Mouse (Mus musculus) limb, embryonic 14.5 days (tissue): Measurements from ENCODE around the gene Cdip1. TPM values are rescaled to one million over a fixed set of nuclear protein-coding genes. Genes with fewer than 3 reads are reported as not detected.

ENCODE experiments used
- ATAC-seq: fragments of 200-750 bp; cut with Nextera tagmentation; 2 replicates; pipeline ENCODE4 v1.8.0; 2017; ENCODE audit warnings: low read depth, moderate number of reproducible peaks, moderate TSS enrichment; ENCODE audit not compliant: low FRiP score
- DNase-seq: peaks from one replicate; pipeline ENCODE4 v3.0.0-alpha.2; 2015; ENCODE audit warnings: low spot score
- H3K27ac ChIP-seq: fragments of 300-500 bp; sonication (generic); replicated peaks from 2 replicates; pipeline ENCODE4 v1.5.1; 2014; ENCODE audit warnings: low read depth, mild to moderate bottlenecking, low read length, moderate library complexity, mixed read lengths
- H3K27me3 ChIP-seq: fragments of 300-500 bp; sonication (generic); 2 replicates; pipeline ENCODE4 v1.6.1; 2014; ENCODE audit warnings: low read length, mixed read lengths; ENCODE audit not compliant: control insufficient read depth, insufficient read depth
- H3K36me3 ChIP-seq: fragments of 300-500 bp; sonication (generic); 2 replicates; pipeline ENCODE4 v1.6.1; 2014; ENCODE audit warnings: mild to moderate bottlenecking, low read length, moderate library complexity, mixed read lengths; ENCODE audit not compliant: control insufficient read depth, insufficient read depth
- H3K4me1 ChIP-seq: fragments of 300-500 bp; sonication (generic); 2 replicates; pipeline ENCODE4 v1.6.1; 2014; ENCODE audit warnings: antibody characterized with exemption, low read length, mixed read lengths; ENCODE audit not compliant: control insufficient read depth, insufficient read depth
- H3K4me2 ChIP-seq: fragments of 300-500 bp; sonication (generic); replicated peaks from 2 replicates; pipeline ENCODE4 v1.6.1; 2014; ENCODE audit warnings: low read depth, mild to moderate bottlenecking, low read length, moderate library complexity; ENCODE audit not compliant: severe bottlenecking
- H3K4me3 ChIP-seq: fragments of 300-500 bp; sonication (generic); replicated peaks from 2 replicates; pipeline ENCODE4 v1.5.1; 2014; ENCODE audit warnings: low read length
- H3K9ac ChIP-seq: fragments of 300-500 bp; sonication (generic); 2 replicates; pipeline ENCODE4 v1.6.1; 2014; ENCODE audit warnings: mild to moderate bottlenecking, low read depth, low read length, moderate library complexity; ENCODE audit not compliant: severe bottlenecking
- H3K9me3 ChIP-seq: fragments of 300-500 bp; sonication (generic); 2 replicates; pipeline ENCODE4 v1.6.1; 2016; ENCODE audit warnings: low read length; ENCODE audit not compliant: control insufficient read depth
- POLR2A ChIP-seq: fragments of 200-500 bp; IDR thresholded peaks from 2 replicates; pipeline ENCODE4 v1.8.0; 2012; ENCODE audit warnings: inconsistent platforms, mild to moderate bottlenecking, moderate library complexity, borderline replicate concordance; ENCODE audit not compliant: insufficient read depth, insufficient read length; ENCODE audit errors: extremely low read depth
- WGBS: fragments of 180-500 bp; shearing (Covaris S2); extraction: QIAGEN DNeasy Blood & Tissue Kit; methylation state at CpG from one replicate; pipeline ENCODE4 v1.1.7; 2014; 5-methylcytosine and 5-hydroxymethylcytosine counted together
- polyA plus RNA-seq, 2 experiments: library from polyadenylated mRNA; depleted of rRNA in 1 of 2; stranded (reverse) in 1 of 2; unstranded in 1 of 2; fragments of >200 nt; fragmentation: Nextera tagmentation in 1 of 2; extraction: Ambion mirVana in 1 of 2; gene quantifications; 2 replicates each; pipeline versions ENCODE4 v1.2.1 to v1.2.3; 2012 to 2014

The Cdip1 gene
- polyA plus RNA-seq, 2 experiments, result 81.2 to 84.8 TPM

DNA sequence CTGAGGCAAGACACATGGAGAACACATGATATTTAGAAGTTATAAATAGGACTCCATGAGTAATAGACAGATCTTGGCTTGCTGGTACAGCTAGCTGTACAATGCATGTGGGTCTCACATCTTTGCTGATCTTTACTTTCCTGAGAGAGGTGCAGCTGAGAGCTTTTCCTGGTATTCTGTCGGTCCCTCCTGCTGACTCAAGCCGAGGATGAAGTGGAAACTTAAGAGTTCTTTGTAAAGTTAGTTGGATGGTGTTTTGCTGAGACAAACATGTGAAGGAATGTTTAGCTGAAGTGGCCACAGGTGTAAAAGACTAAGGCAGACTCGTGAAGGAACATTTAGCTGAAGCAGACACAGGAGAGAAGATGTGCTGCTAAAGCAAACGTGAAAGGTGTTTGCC, 6.5 kb upstream of the Cdip1 start:
- WGBS, result 84% methylated on average over 4 of the region's 4 CpGs
- no peak overlapping the region for H3K9ac ChIP-seq
- DNase-seq, result no peak
- no peaks in the 10 kb centered on the region for H3K27me3 ChIP-seq
- no peak overlapping the region for H3K4me3 ChIP-seq
- no peaks in the 10 kb centered on the region for H3K36me3 ChIP-seq
- TF ChIP-seq POLR2A, result no peak
- H3K27ac ChIP-seq, result no peak overlapping the region
- H3K4me1 ChIP-seq, result no peaks in the 10 kb centered on the region
- no peak for ATAC-seq
- no peak overlapping the region for H3K4me2 ChIP-seq
- no peaks in the 10 kb centered on the region for H3K9me3 ChIP-seq

DNA sequence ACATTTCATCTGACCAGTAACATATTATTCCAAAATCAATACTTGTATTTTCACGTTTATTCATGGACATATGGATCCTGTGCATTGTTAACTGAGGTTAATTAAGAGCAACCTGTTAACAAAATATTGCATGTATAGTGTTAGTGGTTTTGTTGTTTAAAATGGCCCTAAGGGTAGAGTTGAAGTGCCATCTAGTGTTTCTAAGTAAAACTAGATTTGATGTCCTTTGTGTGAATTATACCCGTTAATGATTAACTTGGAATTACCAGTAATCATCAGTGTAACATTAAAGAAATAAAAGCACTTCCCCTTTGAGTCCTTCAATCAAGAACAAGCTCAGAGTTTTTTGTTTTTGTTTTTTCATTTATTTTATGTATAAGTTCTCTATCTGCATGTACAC, 1.2 kb upstream of the Cdip1 start:
- DNase-seq (no peak), ATAC-seq (no peak)
- Histone ChIP-seq H3K4me1 (peaks cover 12% of the 10 kb centered on the region; the same call in 1 of the 2 replicates), H3K4me3 (no peak overlapping the region), H3K27me3 (no peaks in the 10 kb centered on the region), H3K9me3 (no peaks in the 10 kb centered on the region), H3K9ac (no peak overlapping the region), H3K36me3 (peaks cover 6% of the 10 kb centered on the region; the same call in 1 of the 2 replicates), H3K27ac (no peak overlapping the region), H3K4me2 (no peak overlapping the region)
- WGBS, result 70% methylated on average over 2 of the region's 2 CpGs
- TF ChIP-seq POLR2A, result no peak

DNA sequence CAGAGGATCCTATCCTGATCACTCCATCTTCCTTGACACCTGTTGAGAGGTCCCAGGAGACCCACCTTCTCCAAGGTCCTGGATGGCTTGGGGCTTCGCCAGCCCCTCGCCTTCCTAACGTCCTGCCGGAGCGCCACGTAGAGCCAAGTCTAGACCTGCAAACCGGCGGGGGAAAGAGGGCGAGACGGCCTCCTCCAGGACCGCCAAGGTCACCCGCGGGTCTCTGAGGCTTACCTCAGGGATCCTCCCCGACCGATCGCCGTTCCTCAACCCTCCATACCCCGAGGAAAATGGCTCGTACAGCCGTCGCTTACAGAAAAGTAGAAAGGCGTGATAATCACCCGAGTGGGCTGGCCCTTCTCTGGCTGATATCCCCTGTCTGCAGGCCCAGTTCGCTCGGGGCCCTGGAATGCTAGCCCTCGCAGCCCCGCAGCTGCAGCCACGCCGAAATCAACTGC, 752 bp downstream of the Cdip1 start:
- Histone ChIP-seq H3K4me2 (peak overlapping the region; percentile 64), H3K4me3 (peak overlapping the region; percentile 73), H3K36me3 (peaks cover 8% of the 10 kb centered on the region; the same call in 1 of the 2 replicates), H3K27ac (peak overlapping the region; percentile 99), H3K4me1 (peaks cover 16% of the 10 kb centered on the region), H3K27me3 (no peaks in the 10 kb centered on the region), H3K9me3 (no peaks in the 10 kb centered on the region), H3K9ac (peak overlapping the region; percentile 87)
- peak; percentile 53 for ATAC-seq
- DNase-seq, result peak; percentile 40
- under 1% methylated on average over 29 of the region's 29 CpGs for WGBS
- TF ChIP-seq POLR2A, result no peak

DNA sequence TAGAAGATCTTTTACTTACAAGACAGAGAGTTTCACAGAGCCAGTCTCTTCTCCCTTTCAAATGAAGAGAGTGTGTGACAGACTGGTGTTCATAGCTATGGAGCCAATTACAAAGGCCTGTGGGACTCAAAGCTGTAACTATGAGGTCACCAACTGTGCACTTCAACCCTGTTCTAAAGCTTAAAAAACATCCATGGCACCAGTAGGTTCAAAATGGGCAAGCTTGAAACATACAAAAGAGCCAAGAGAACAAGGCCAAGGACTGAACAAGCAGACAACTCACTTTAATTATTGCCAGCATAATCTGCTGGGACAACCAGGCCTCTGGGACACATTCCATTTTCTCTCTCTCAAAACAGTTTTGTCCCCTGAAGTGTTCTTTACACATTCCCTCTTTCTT, 1.9 kb downstream of the Cdip1 start:
- ATAC-seq (no peak), DNase-seq (no peak)
- Histone ChIP-seq H3K9me3 (no peaks in the 10 kb centered on the region), H3K4me1 (peaks cover 16% of the 10 kb centered on the region), H3K27ac (no peak overlapping the region), H3K4me3 (peak overlapping the region; percentile 73), H3K36me3 (peaks cover 16% of the 10 kb centered on the region; the same call in 1 of the 2 replicates), H3K9ac (no peak overlapping the region), H3K27me3 (no peaks in the 10 kb centered on the region), H3K4me2 (peak overlapping the region; percentile 64)
- no peak for TF ChIP-seq POLR2A

DNA sequence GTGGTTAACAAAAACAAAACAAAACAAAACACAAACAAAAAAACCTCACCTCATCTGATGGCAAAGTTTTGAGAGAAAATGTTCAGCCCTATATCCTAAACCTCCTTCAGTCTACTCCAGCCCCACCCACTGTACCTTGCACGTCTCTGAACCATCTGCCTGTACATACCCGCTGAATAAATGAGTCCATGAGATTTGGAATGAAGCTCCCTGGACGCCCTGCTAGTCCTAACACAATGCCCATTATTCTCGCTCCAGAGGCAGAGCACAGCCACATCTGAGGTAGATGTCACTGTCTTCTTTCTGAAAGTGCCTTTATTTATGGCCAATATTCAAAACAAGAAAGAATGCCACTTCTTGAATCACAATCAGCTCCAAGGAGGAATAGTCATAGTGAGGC, 4.4 kb downstream of the Cdip1 start:
- Histone ChIP-seq H3K27ac (no peak overlapping the region), H3K4me3 (no peak overlapping the region), H3K36me3 (peaks cover 20% of the 10 kb centered on the region), H3K9me3 (no peaks in the 10 kb centered on the region), H3K27me3 (no peaks in the 10 kb centered on the region), H3K4me1 (peaks cover 16% of the 10 kb centered on the region), H3K4me2 (no peak overlapping the region), H3K9ac (no peak overlapping the region)
- DNase-seq (no peak), ATAC-seq (no peak)
- no peak for TF ChIP-seq POLR2A
- WGBS, result 79% methylated on average over 4 of the region's 4 CpGs

DNA sequence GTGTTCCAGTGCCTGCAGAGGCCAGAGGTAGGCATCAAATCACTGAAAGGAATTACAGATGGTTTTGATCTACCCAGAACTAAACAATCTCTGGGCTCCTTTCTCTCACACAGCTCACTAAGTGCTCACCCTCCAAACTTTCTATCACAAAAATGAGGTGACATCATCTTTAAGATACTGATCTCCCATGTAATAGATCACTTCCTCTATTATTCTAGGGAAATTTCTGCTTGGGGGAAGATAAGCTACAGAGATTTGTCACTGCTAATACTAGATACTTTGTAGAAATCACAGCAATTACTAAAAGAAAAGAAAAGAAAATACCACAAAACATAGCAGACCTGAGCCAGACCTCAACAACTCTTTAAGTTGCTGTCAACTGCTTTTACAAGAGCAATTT, 7.6 kb downstream of the Cdip1 start:
- Histone ChIP-seq H3K4me3 (no peak overlapping the region), H3K27me3 (no peaks in the 10 kb centered on the region), H3K27ac (no peak overlapping the region), H3K4me2 (no peak overlapping the region), H3K9me3 (no peaks in the 10 kb centered on the region), H3K9ac (no peak overlapping the region), H3K36me3 (peaks cover 23% of the 10 kb centered on the region), H3K4me1 (peaks cover 7% of the 10 kb centered on the region; the same call in 1 of the 2 replicates)
- DNase-seq, result no peak
- ATAC-seq, result no peak
- TF ChIP-seq POLR2A, result no peak
